Mouse (Mus musculus) MEL (cell line): ENCODE data around the gene Bdnf. TPM values are rescaled to one million over a fixed set of nuclear protein-coding genes. Genes with fewer than 3 reads are reported as not detected.
A peak's percentile ranks its signal among the peaks of the same experiment; 100 is the strongest.

ENCODE experiments used
- DNase-seq: peaks from one replicate; pipeline ENCODE4 v3.0.0; 2011; ENCODE audit warnings: low read depth, low spot score
- H3K27ac ChIP-seq: 2 replicates; pipeline ENCODE4 v1.5.1; 2012; ENCODE audit warnings: low read depth, mild to moderate bottlenecking, control low read depth, low read length, moderate library complexity; ENCODE audit not compliant: control insufficient read depth
- H3K27me3 ChIP-seq, 2 experiments: fragments of 150-350 bp in 1 of 2; sonication (generic) in 1 of 2; 2 replicates each; pipeline ENCODE4 v1.6.1; 2012; ENCODE audit warnings: low read length in 2 of 2, mild to moderate bottlenecking in 2 of 2, improper control_type of control experiment in 1 of 2, moderate library complexity in 1 of 2; ENCODE audit not compliant: insufficient read depth in 2 of 2, control insufficient read depth in 1 of 2
- H3K36me3 ChIP-seq, 2 experiments: 2 replicates each; pipeline ENCODE4 v1.6.1; 2012 to 2014; ENCODE audit warnings: low read length in 2 of 2, improper control_type of control experiment in 1 of 2, inconsistent platforms in 1 of 2, mild to moderate bottlenecking in 1 of 2; ENCODE audit not compliant: insufficient read depth in 2 of 2, control insufficient read depth in 1 of 2
- H3K4me1 ChIP-seq, 2 experiments: fragments of 150-350 bp in 1 of 2; sonication (generic) in 1 of 2; 2 replicates each; pipeline ENCODE4 v1.6.1; 2012; ENCODE audit warnings: low read length in 2 of 2, improper control_type of control experiment in 1 of 2, mild to moderate bottlenecking in 1 of 2; ENCODE audit not compliant: insufficient read depth in 2 of 2, control insufficient read depth in 1 of 2
- H3K4me3 ChIP-seq, 2 experiments: fragments of 150-350 bp in 1 of 2; sonication (generic) in 1 of 2; 2 replicates each; pipeline ENCODE4 v1.5.1; 2012; ENCODE audit warnings: low read depth in 2 of 2, low read length in 2 of 2, mild to moderate bottlenecking in 2 of 2, moderate library complexity in 2 of 2, control low read depth in 1 of 2, improper control_type of control experiment in 1 of 2; ENCODE audit not compliant: control insufficient read depth in 1 of 2, insufficient read depth in 1 of 2
- H3K79me2 ChIP-seq: 2 replicates; pipeline ENCODE4 v1.6.1; 2012; ENCODE audit warnings: mild to moderate bottlenecking, low read length, moderate library complexity; ENCODE audit not compliant: control insufficient read depth, poor library complexity, insufficient read depth
- H3K9ac ChIP-seq: 2 replicates; pipeline ENCODE4 v1.6.1; 2012; ENCODE audit warnings: low read depth, mild to moderate bottlenecking, control low read depth, low read length, moderate library complexity; ENCODE audit not compliant: control insufficient read depth, poor library complexity, severe bottlenecking
- H3K9me3 ChIP-seq: fragments of 150-350 bp; sonication (generic); replicated peaks from 2 replicates; pipeline ENCODE4 v1.6.1; 2012; ENCODE audit warnings: mild to moderate bottlenecking, low read length, improper control_type of control experiment, moderate library complexity; ENCODE audit not compliant: insufficient read depth
- CHD1 ChIP-seq: IDR thresholded peaks from 2 replicates; pipeline ENCODE4 v1.6.1; 2012; ENCODE audit warnings: low read depth, mild to moderate bottlenecking, inconsistent platforms, low read length, improper control_type of control experiment
- CTCF ChIP-seq, 3 experiments: IDR thresholded peaks in 2 of 3; conservative IDR thresholded peaks in 1 of 3; 2 replicates each; pipeline ENCODE4 v1.5.1; 2011 to 2012; ENCODE audit warnings: low read length in 3 of 3, low read depth in 2 of 3, mild to moderate bottlenecking in 2 of 3, improper control_type of control experiment in 1 of 3, inconsistent platforms in 1 of 3, mixed read lengths in 1 of 3, moderate library complexity in 1 of 3; ENCODE audit not compliant: control insufficient read depth in 1 of 3, insufficient read depth in 1 of 3, poor library complexity in 1 of 3, severe bottlenecking in 1 of 3
- GATA1 ChIP-seq: IDR thresholded peaks from 2 replicates; pipeline ENCODE4 v1.6.1; 2011; ENCODE audit warnings: low read depth, low read length, improper control_type of control experiment
- JUND ChIP-seq: IDR thresholded peaks from 2 replicates; pipeline ENCODE4 v1.6.1; 2011; ENCODE audit warnings: low read depth, mild to moderate bottlenecking, improper control_type of control experiment, low read length
- KAT2A ChIP-seq: conservative IDR thresholded peaks from 2 replicates; pipeline ENCODE4 v1.6.1; 2012; ENCODE audit warnings: low read depth, low read length, improper control_type of control experiment, inconsistent platforms
- MAFK ChIP-seq: IDR thresholded peaks from 2 replicates; pipeline ENCODE4 v1.6.1; 2011; ENCODE audit warnings: low read depth, mild to moderate bottlenecking, low read length, improper control_type of control experiment, borderline replicate concordance
- MXI1 ChIP-seq: IDR thresholded peaks from 2 replicates; pipeline ENCODE4 v1.6.1; 2011; ENCODE audit warnings: mild to moderate bottlenecking, low read depth, low read length, improper control_type of control experiment
- MYC ChIP-seq: IDR thresholded peaks from 2 replicates; pipeline ENCODE4 v1.6.1; 2011; ENCODE audit warnings: low read depth, mild to moderate bottlenecking, low read length, improper control_type of control experiment, moderate library complexity
- NRF1 ChIP-seq: IDR thresholded peaks from 2 replicates; pipeline ENCODE4 v1.6.1; 2014; ENCODE audit warnings: low read depth, mild to moderate bottlenecking, inconsistent platforms, low read length, improper control_type of control experiment, moderate library complexity; ENCODE audit not compliant: poor library complexity, insufficient read depth, severe bottlenecking
- POLR2A ChIP-seq, 2 experiments: IDR thresholded peaks; 2 replicates each; pipeline ENCODE4 v1.6.1; 2011 to 2012; ENCODE audit warnings: low read length in 2 of 2, mild to moderate bottlenecking in 2 of 2, control low read depth in 1 of 2, improper control_type of control experiment in 1 of 2, low read depth in 1 of 2, moderate library complexity in 1 of 2; ENCODE audit not compliant: control insufficient read depth in 1 of 2, insufficient read depth in 1 of 2, poor library complexity in 1 of 2
- SIN3A ChIP-seq: IDR thresholded peaks from 2 replicates; pipeline ENCODE4 v1.6.1; 2012; ENCODE audit warnings: low read length, improper control_type of control experiment, inconsistent platforms
- SMC3 ChIP-seq: IDR thresholded peaks from 2 replicates; pipeline ENCODE4 v1.6.1; 2011; ENCODE audit warnings: low read depth, low read length, improper control_type of control experiment
- TAL1 ChIP-seq: IDR thresholded peaks from 2 replicates; pipeline ENCODE4 v1.6.1; 2012; ENCODE audit warnings: mild to moderate bottlenecking, inconsistent platforms, low read length, moderate library complexity, mixed read lengths
- USF2 ChIP-seq, 2 experiments: IDR thresholded peaks; 2 replicates each; pipeline ENCODE4 v1.6.1; 2011 to 2012; ENCODE audit warnings: improper control_type of control experiment in 2 of 2, low read length in 2 of 2, borderline replicate concordance in 1 of 2, inconsistent platforms in 1 of 2, low read depth in 1 of 2, mild to moderate bottlenecking in 1 of 2; ENCODE audit not compliant: insufficient read depth in 1 of 2
- polyA plus RNA-seq, 2 experiments: library from polyadenylated mRNA; stranded (reverse) in 1 of 2; unstranded in 1 of 2; fragments of >175 nt in 1 of 2; fragments of >200 nt in 1 of 2; gene quantifications; 2 replicates each; pipeline versions ENCODE4 v1.2.1 to v1.2.4; 2012; ENCODE audit warnings: low replicate concordance in 2 of 2, low read depth in 1 of 2; ENCODE audit not compliant: insufficient read length in 2 of 2, insufficient read depth in 1 of 2, missing spikeins in 1 of 2
- total RNA-seq: library from RNA; depleted of rRNA; stranded (reverse); fragments of 300-350 nt; gene quantifications from 2 replicates; pipeline ENCODE4 v1.2.3, GENCODE M21; 2012

Bdnf gene
- total and polyA plus RNA-seq, 3 experiments = not detected

GRCm38 (mm10) chr2:109694838-109695225, 20.3 kb downstream of the Bdnf start:
- H3K36me3 ChIP-seq = no peaks in the 10 kb centered on the region
- H3K9ac ChIP-seq = no peak overlapping the region
- no peaks in the 10 kb centered on the region for H3K79me2 ChIP-seq
- no peaks in the 10 kb centered on the region for H3K4me1 ChIP-seq
- DNase-seq = no peak
- TF ChIP-seq KAT2A (no peak), POLR2A (IDR thresholded peaks at IDR 0.05; ENCODE audit: control insufficient read depth in 1 of 2, insufficient read depth in 1 of 2, low read depth in 1 of 2, low read length in 2 of 2, poor library complexity in 1 of 2) (no peak), GATA1 (no peak), CTCF (IDR thresholded peaks at IDR 0.05 in 2 of 3, conservative IDR thresholded peaks at IDR 0.05 in 1 of 3; ENCODE audit: control insufficient read depth in 1 of 3, insufficient read depth in 1 of 3, low read depth in 2 of 3, low read length in 3 of 3, poor library complexity in 1 of 3, severe bottlenecking in 1 of 3) (peak in 1 of 3 experiments; percentile 33; a peak in 1 of 6 replicates)
- no peak overlapping the region for H3K27ac ChIP-seq
- H3K4me3 ChIP-seq = no peak overlapping the region
- no peaks in the 10 kb centered on the region for H3K9me3 ChIP-seq
- H3K27me3 ChIP-seq = no peaks in the 10 kb centered on the region

DNA sequence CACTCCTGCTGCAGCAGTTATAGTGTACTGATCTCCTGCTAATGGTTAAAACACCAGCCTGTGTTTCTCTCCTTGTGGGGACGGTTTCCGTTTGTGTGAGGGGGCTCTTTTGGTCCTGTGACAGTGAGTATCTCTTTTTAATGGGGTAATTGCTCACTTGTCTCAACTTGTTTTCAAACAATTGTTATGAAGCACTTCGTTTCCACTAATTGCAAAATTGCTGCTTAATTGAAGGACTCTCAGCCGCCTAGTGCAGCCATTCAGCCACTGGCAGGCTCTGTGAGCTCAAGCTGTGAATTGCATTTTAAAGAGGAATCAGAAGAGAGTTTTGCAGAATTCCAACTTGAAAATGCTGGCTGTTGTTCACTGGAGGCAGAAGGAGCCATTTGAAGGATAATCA, 22.7 kb downstream of the Bdnf start:
- Histone ChIP-seq H3K27me3 (no peaks in the 10 kb centered on the region), H3K79me2 (no peaks in the 10 kb centered on the region), H3K4me3 (no peak overlapping the region), H3K36me3 (no peaks in the 10 kb centered on the region), H3K9ac (no peak overlapping the region), H3K4me1 (no peaks in the 10 kb centered on the region), H3K27ac (no peak overlapping the region), H3K9me3 (no peaks in the 10 kb centered on the region)
- TF ChIP-seq CHD1 (no peak), MXI1 (no peak)
- no peak for DNase-seq

- no peak overlapping the region for H3K27ac ChIP-seq
These were observed 25.8 kb downstream of the Bdnf start for GRCm38 (mm10) chr2:109700291-109700690.

More at GRCm38 (mm10) chr2:109700291-109700690, 25.8 kb downstream of the Bdnf start:
- H3K9me3 ChIP-seq = no peaks in the 10 kb centered on the region
- no peaks in the 10 kb centered on the region for H3K36me3 ChIP-seq
- H3K79me2 ChIP-seq = no peaks in the 10 kb centered on the region
- DNase-seq = no peak
- no peak overlapping the region for H3K9ac ChIP-seq
- H3K27me3 ChIP-seq = no peaks in the 10 kb centered on the region
- no peak for TF ChIP-seq MYC
- TF ChIP-seq SIN3A = no peak
- no peak for TF ChIP-seq SMC3
- TF ChIP-seq USF2 (IDR thresholded peaks at IDR 0.05; ENCODE audit: borderline replicate concordance in 1 of 2, insufficient read depth in 1 of 2, low read depth in 1 of 2, low read length in 2 of 2) = no peak
- TF ChIP-seq KAT2A = no peak
- no peak for TF ChIP-seq TAL1
- no peak for TF ChIP-seq POLR2A (IDR thresholded peaks at IDR 0.05; ENCODE audit: control insufficient read depth in 1 of 2, insufficient read depth in 1 of 2, low read depth in 1 of 2, low read length in 2 of 2, poor library complexity in 1 of 2)
- TF ChIP-seq JUND = no peak
- TF ChIP-seq NRF1 = no peak
- TF ChIP-seq CTCF (IDR thresholded peaks at IDR 0.05 in 2 of 3, conservative IDR thresholded peaks at IDR 0.05 in 1 of 3; ENCODE audit: control insufficient read depth in 1 of 3, insufficient read depth in 1 of 3, low read depth in 2 of 3, low read length in 3 of 3, poor library complexity in 1 of 3, severe bottlenecking in 1 of 3) = no peak
- no peak for TF ChIP-seq MAFK
- TF ChIP-seq MXI1 = no peak
- no peaks in the 10 kb centered on the region for H3K4me1 ChIP-seq
- no peak overlapping the region for H3K4me3 ChIP-seq
